Mouse (Mus musculus): Measurements from ENCODE around the gene Prr12.

DNA sequence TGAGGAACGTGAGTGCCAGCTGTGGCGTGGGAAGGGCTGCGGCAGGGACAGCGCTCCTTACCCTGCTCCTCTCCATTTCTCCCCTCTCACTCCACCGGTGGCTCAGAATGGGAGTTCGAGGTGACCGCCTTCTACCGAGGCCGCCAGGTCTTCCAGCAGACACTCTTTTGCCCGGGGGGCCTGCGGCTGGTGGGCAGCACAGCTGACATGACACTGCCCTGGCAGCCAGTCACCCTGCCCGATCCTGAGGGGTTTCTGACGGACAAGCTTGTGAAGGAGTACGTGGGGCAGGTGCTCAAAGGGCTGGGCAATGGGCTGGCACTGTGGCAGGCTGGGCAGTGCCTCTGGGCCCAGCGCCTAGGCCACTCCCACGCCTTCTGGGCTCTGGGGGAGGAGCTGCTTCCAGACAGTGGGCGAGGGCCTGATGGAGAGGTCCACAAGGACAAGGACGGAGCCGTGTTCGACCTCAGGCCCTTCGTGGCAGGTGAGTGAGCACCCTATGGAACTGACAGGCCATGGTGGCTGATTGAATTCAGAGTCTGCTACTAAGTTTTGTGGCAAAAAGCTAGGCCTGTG lies 52.1 kb downstream of the Prr12 start:
- TF ChIP-seq CHD2 (IDR thresholded peaks at IDR 0.05; ENCODE audit: low read depth, low read length): no peak
- no peak for TF ChIP-seq ZNF384 (IDR thresholded peaks at IDR 0.05; ENCODE audit: low read depth, low read length)
- TF ChIP-seq MAFK (IDR thresholded peaks at IDR 0.05; ENCODE audit: insufficient read depth, low read depth, low read length): no peak

All from ES-E14 (cell line).